Mouse (Mus musculus) embryonic facial prominence, embryonic 14.5 days (tissue): ENCODE measurements at regions not wholly inside any gene's neighbourhood (a gene's known extent, or its start where the extent isn't known, plus 50 kb on each side); places are given as distances from the start of the nearest gene placed in this dataset.

Experiments
- ATAC-seq: fragments of 200-750 bp; cut with Nextera tagmentation; 2 replicates; pipeline ENCODE4 v1.8.0; 2017; ENCODE audit warnings: low read depth, moderate number of reproducible peaks, moderate TSS enrichment
- DNase-seq: peaks from one replicate; pipeline ENCODE4 v3.0.0-alpha.2; 2015; ENCODE audit warnings: low spot score
- H3K27ac ChIP-seq: fragments of 300-500 bp; sonication (generic); replicated peaks from 2 replicates; pipeline ENCODE4 v1.5.1; 2014; ENCODE audit warnings: low read depth, mild to moderate bottlenecking, low read length, moderate library complexity
- H3K27me3 ChIP-seq: fragments of 300-500 bp; sonication (generic); replicated peaks from 2 replicates; pipeline ENCODE4 v1.6.1; 2014; ENCODE audit warnings: low read length; ENCODE audit not compliant: control insufficient read depth, insufficient read depth
- H3K36me3 ChIP-seq: fragments of 300-500 bp; sonication (generic); 2 replicates; pipeline ENCODE4 v1.6.1; 2014; ENCODE audit warnings: low read length, mixed read lengths; ENCODE audit not compliant: control insufficient read depth, insufficient read depth
- H3K4me1 ChIP-seq: fragments of 300-500 bp; sonication (generic); 2 replicates; pipeline ENCODE4 v1.6.1; 2014; ENCODE audit warnings: antibody characterized with exemption, low read length; ENCODE audit not compliant: control insufficient read depth, insufficient read depth
- H3K4me2 ChIP-seq: fragments of 300-500 bp; sonication (generic); 2 replicates; pipeline ENCODE4 v1.6.1; 2014; ENCODE audit warnings: low read depth, mild to moderate bottlenecking, low read length, moderate library complexity, mixed read lengths
- H3K4me3 ChIP-seq: fragments of 300-500 bp; sonication (generic); 2 replicates; pipeline ENCODE4 v1.5.1; 2014; ENCODE audit warnings: low read depth, mild to moderate bottlenecking, low read length
- H3K9ac ChIP-seq: fragments of 300-500 bp; sonication (generic); 2 replicates; pipeline ENCODE4 v1.6.1; 2014; ENCODE audit warnings: low read depth, mild to moderate bottlenecking, low read length, moderate library complexity, mixed read lengths
- H3K9me3 ChIP-seq: fragments of 300-500 bp; sonication (generic); 2 replicates; pipeline ENCODE4 v1.6.1; 2016; ENCODE audit warnings: low read length; ENCODE audit not compliant: control insufficient read depth
- whole genome bisulfite sequencing: fragments of 180-500 bp; shearing (Covaris S2); extraction: QIAGEN DNeasy Blood & Tissue Kit; methylation state at CpG from one replicate; pipeline ENCODE4 v1.1.7; 2014; 5-methylcytosine and 5-hydroxymethylcytosine counted together

DNA sequence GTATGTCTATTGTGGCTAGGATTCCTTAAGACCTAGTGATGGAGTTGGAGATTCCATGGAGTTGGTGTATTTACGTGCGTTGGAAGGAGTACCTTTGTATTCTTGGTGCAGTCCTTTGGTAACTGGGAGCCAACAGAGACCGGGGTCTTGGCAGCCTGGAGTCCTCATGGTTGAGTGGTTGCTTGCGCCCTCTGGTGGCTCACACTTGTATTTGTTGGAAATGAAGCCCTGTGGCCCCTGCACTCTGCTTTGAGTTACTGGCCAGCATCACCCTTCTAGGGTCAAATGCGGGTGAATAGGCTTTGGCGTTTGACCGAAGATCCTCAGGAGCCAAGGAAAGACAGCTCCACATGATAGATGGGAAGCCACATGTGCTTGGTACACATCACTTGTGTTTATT is 207.1 kb downstream of the Fam169b start:
- Histone ChIP-seq H3K9ac (no peak overlapping the region), H3K36me3 (no peaks in the 10 kb centered on the region), H3K9me3 (no peaks in the 10 kb centered on the region), H3K4me2 (no peak overlapping the region), H3K27ac (no peak overlapping the region), H3K4me1 (no peaks in the 10 kb centered on the region), H3K27me3 (peaks cover 5% of the 10 kb centered on the region), H3K4me3 (no peak overlapping the region)
- ATAC-seq = peak; percentile 57; the same call in 1 of the 2 replicates
- peak; percentile 68 for DNase-seq
- WGBS = 34% methylated on average over 7 of the region's 7 CpGs

DNA sequence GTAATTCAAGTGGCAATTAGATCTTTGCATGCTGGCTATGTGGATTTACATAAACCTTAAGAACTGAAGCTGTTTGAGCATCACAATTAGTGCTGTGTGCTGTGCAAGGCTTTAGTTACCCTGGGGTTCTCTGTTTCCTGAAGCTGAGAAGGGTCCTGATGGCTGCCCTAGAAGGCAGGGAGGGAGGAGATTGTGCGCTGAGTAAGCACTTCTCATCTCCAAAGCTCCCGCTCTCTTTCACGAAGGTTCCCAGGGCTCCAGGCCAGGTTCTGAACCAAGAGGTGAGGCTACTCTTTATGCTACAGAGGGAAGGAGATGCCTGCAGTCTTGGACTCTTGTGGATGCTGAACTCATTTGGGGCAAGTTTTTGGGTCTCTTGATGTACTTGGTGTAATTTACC is 206.7 kb downstream of the Fam169b start:
- no peak for ATAC-seq
- H3K4me2 ChIP-seq = no peak overlapping the region
- WGBS = 56% methylated on average over 3 of the region's 3 CpGs

DNA sequence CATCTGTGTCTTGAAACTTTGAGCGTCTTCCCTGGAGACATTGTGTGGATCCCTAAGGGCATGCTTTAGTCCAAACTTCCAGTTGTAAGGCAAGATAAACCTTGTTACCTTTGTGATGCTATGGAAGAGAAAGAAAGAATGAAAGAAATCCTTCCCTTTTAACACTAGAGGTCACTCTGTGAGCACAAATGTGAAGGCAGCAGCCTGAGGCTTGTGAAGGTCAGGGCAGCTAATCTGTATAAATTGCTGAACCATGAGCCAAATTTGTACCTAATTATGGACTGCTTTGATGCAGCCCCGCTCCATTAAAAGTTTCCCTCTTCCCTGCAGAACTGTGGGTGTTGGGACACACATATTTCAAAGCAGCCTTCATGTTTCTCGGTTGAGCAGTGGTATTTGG is 204.4 kb downstream of the Fam169b start:
- no peak overlapping the region for H3K27ac ChIP-seq
- ATAC-seq (no peak), DNase-seq (peak; percentile 43)
- H3K4me1 ChIP-seq = no peaks in the 10 kb centered on the region
- 46% methylated on average over 3 of the region's 3 CpGs for WGBS
- no peak overlapping the region for H3K4me2 ChIP-seq
- H3K36me3 ChIP-seq = no peaks in the 10 kb centered on the region
- no peak overlapping the region for H3K9ac ChIP-seq
- no peaks in the 10 kb centered on the region for H3K9me3 ChIP-seq
- peaks cover 5% of the 10 kb centered on the region for H3K27me3 ChIP-seq
- no peak overlapping the region for H3K4me3 ChIP-seq

More for the DNA sequence above, 206.7 kb downstream of the Fam169b start:
- Histone ChIP-seq H3K9ac (no peak overlapping the region), H3K36me3 (no peaks in the 10 kb centered on the region), H3K4me1 (no peaks in the 10 kb centered on the region), H3K4me3 (no peak overlapping the region), H3K9me3 (no peaks in the 10 kb centered on the region), H3K27me3 (peaks cover 5% of the 10 kb centered on the region), H3K27ac (no peak overlapping the region)
- DNase-seq = no peak

DNA sequence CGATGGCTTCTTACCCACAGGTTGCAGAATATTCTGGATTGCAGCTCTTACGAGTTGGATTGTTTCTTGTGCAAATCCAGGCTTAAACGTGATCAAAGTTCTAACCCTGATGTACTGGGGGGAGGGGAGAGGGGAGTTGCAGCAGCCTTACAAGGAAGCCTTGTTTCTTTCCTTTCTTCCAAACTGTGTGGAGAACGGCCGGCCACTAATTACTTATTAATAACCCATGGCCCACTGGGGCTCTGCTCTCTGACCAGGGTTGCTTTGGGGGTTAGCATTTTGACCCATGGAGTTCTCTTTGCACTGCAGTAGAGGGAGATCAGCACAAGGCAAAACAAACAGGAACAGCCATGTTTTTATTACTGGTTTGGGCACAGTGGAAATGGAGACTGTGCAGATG is 199.2 kb downstream of the Fam169b start:
- no peaks in the 10 kb centered on the region for H3K4me1 ChIP-seq
- H3K4me2 ChIP-seq = no peak overlapping the region
- H3K9ac ChIP-seq = no peak overlapping the region
- no peaks in the 10 kb centered on the region for H3K27me3 ChIP-seq
- no peak overlapping the region for H3K27ac ChIP-seq
- H3K36me3 ChIP-seq = no peaks in the 10 kb centered on the region
- no peak overlapping the region for H3K4me3 ChIP-seq
- WGBS = 15% methylated on average over 5 of the region's 5 CpGs
- no peaks in the 10 kb centered on the region for H3K9me3 ChIP-seq
- DNase-seq = no peak
- no peak for ATAC-seq

DNA sequence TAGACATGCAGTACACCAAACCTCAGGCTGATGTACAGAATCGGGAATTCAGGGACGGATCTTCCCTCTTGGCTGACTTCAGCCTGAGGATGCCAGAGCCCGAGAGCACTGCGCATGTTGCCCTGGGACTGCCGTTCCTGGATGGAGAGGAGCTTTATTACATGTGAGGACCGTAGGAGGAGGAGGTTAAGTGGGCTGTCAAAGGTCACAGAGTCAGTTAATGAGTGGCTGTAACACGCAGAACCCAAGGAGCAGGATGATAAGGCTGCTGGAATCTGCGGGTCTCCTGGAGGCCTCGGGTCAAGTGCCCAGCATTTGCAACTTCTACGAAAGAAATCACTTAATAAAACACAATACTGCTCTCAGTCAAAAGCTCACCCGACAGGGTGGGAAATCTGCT is 197.3 kb downstream of the Fam169b start:
- Histone ChIP-seq H3K27me3 (no peaks in the 10 kb centered on the region), H3K36me3 (no peaks in the 10 kb centered on the region), H3K9me3 (no peaks in the 10 kb centered on the region), H3K27ac (no peak overlapping the region), H3K9ac (no peak overlapping the region), H3K4me2 (no peak overlapping the region), H3K4me3 (no peak overlapping the region), H3K4me1 (no peaks in the 10 kb centered on the region)
- WGBS = 37% methylated on average over 11 of the region's 11 CpGs
- DNase-seq = no peak
- no peak for ATAC-seq

DNA sequence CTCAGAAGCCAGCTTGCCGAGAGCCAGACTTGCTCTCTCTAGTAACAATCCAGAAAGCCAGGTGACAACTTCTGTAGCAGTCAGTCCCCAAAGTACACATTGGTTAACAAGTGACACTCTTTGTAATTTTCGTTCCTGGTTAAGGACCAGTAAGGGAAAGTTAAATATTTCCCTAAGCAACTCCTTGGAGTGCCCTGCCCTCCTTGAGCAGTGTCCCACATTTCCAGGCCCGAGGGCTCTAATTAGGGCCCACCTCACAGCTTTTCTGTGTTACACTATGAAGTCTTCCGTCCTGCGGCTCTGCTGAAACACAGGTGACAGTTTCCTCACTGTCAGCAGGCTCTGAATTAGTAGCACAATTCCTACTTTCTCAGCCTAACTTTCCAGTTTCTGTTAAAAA is 194.9 kb downstream of the Fam169b start:
- no peak overlapping the region for H3K4me2 ChIP-seq
- H3K9ac ChIP-seq = no peak overlapping the region
- H3K27me3 ChIP-seq = no peaks in the 10 kb centered on the region
- ATAC-seq (no peak), DNase-seq (no peak)
- no peaks in the 10 kb centered on the region for H3K36me3 ChIP-seq
- 79% methylated on average over 5 of the region's 5 CpGs for WGBS
- H3K4me3 ChIP-seq = no peak overlapping the region
- H3K9me3 ChIP-seq = no peaks in the 10 kb centered on the region
- H3K4me1 ChIP-seq = no peaks in the 10 kb centered on the region
- H3K27ac ChIP-seq = no peak overlapping the region

DNA sequence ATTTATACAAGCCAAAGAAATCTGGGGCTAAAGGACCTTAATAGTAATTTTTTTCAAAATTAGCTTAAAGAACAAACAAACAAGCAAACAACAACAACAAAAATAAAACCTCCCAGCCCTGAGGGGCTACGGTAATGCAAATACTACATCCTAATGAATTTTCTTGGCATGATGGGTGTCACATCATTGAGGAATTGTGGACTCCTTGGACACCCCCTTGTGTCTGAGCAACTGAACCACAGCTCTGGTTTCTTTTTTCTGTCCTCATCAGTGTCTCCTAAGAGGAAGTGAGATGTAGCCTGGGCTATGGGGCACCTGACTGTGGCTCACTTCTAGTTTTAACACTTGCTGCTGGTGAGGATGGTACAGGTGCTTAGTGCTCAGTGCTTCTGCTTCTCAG is 184.2 kb downstream of the Fam169b start:
- no peak for DNase-seq
- WGBS = 85% methylated on average over 1 of the region's 1 CpGs

DNA sequence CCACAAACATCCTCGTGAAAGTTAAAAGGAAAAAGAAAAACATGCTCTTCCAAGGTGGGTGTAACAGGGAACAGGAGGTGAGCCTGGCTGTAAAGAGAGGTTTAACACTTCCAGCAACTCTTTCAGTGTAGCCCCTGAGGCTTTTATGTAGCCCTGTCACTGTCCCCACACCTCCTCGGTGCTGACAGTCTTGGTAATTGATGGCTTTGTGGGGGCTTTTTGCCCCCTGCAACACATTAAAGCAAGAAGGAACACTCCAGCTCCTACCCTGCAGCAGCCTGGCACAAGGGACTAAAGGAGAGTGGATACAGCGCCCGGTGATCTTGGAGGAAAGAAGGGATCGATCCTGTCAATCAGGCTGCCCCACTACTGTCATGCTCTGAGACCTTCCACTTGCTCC is 181.8 kb downstream of the Fam169b start:
- Histone ChIP-seq H3K4me3 (no peak overlapping the region), H3K4me2 (no peak overlapping the region), H3K27me3 (no peaks in the 10 kb centered on the region), H3K4me1 (no peaks in the 10 kb centered on the region), H3K9me3 (no peaks in the 10 kb centered on the region), H3K36me3 (no peaks in the 10 kb centered on the region), H3K9ac (no peak overlapping the region), H3K27ac (no peak overlapping the region)
- DNase-seq (no peak), ATAC-seq (no peak)
- 29% methylated on average over 5 of the region's 5 CpGs for WGBS

More for the DNA sequence above, 184.2 kb downstream of the Fam169b start:
- Histone ChIP-seq H3K9me3 (no peaks in the 10 kb centered on the region), H3K4me2 (no peak overlapping the region), H3K4me1 (no peaks in the 10 kb centered on the region), H3K4me3 (no peak overlapping the region), H3K27ac (no peak overlapping the region), H3K27me3 (no peaks in the 10 kb centered on the region), H3K9ac (no peak overlapping the region), H3K36me3 (no peaks in the 10 kb centered on the region)
- ATAC-seq = no peak

DNA sequence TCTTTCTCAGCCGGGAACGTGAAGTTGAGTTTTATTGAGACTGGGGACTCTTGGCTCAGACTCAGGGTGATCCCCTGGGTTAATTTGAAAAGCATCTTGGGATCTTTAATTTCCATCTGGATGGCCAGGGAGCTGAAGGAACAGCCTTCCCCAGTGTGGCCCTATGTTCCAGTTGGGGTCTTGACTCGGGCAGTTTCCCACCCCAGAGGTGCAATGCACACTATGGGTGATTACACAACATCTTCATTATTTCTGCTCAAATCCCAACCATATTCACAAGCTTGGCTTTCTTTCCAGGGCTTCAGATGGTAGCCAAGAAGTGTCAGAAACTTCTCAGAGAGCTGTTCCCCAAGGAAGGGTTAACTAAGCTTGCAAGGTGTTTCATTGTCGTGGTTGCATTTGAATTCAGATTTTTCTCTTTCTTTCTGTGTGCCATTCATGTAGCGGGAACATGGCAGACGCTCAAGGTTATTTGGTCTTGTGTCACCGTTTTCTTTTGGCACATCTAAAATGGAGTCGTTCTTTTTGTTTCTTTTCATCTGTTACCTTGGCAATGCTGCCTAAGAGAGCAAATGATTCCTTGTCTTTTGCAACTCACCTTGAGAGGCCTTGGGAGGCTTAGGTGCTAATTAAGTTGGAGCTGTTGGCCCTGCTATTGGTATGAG is 179.5 kb downstream of the Fam169b start:
- Histone ChIP-seq H3K27me3 (no peaks in the 10 kb centered on the region), H3K4me2 (no peak overlapping the region), H3K9me3 (no peaks in the 10 kb centered on the region), H3K4me1 (no peaks in the 10 kb centered on the region), H3K36me3 (no peaks in the 10 kb centered on the region), H3K9ac (no peak overlapping the region), H3K27ac (no peak overlapping the region), H3K4me3 (no peak overlapping the region)
- DNase-seq = no peak
- WGBS = 80% methylated on average over 8 of the region's 8 CpGs
- ATAC-seq = no peak
